Mouse (Mus musculus) lung, postnatal 25 days (tissue): ENCODE data around the gene Esrrg.

Experiments used
- DNase-seq: peaks from one replicate; pipeline ENCODE4 v3.0.0; 2022; ENCODE audit warnings: low spot score

The Esrrg gene

GRCm38 (mm10) chr1:187997584-187998338, 389.2 kb downstream of the Esrrg start:
- peak; percentile 35 for DNase-seq

DNA sequence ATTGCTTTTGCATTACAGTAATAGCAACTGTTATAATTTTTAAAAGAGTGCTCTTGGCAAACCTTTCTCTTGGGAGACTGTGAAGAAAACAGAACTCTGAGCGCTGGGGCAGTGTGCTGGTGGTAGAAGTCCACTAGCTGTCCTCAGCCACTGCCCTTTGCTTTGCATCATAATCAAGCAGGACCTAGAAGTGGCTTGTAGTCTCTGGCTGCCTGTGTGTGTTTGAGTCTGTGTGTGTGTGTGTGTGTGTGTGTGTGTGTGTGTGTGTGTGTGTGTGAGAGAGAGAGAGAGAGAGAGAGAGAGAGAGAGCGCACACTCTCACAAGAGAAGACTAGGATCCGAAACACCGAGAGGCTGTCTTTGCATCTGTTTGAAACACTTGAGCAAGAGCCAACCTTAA, 390.5 kb downstream of the Esrrg start:
- DNase-seq: no peak

GRCm38 (mm10) chr1:188000189-188000588, 391.6 kb downstream of the Esrrg start:
- DNase-seq: no peak

- no peak for DNase-seq
Measured at GRCm38 (mm10) chr1:188006820-188007491, 398.4 kb downstream of the Esrrg start.

GRCm38 (mm10) chr1:188008476-188008875, 399.9 kb downstream of the Esrrg start:
- no peak for DNase-seq

DNA sequence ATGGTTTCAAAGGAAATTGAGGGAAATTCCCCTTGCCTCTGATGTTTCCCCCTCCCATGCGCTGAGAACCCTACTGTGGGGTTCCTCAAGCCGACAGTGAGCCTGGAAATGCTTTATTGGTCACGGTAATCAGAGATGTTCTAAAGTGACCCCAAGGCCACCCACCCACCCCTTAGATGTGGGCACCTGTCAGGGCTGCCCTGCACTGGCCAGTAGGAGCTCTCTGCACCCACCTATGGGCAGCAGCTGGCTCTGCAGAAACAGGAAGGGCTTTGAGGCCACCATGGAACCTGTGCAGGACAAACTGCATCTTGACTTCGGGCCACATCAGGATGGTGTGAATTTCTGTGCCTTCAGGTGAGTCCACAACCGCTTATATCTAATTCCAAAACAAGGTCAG, 401.3 kb downstream of the Esrrg start:
- no peak for DNase-seq

GRCm38 (mm10) chr1:188010860-188011259, 402.3 kb downstream of the Esrrg start:
- DNase-seq: no peak

GRCm38 (mm10) chr1:188014411-188014810, 405.8 kb downstream of the Esrrg start:
- DNase-seq: no peak

GRCm38 (mm10) chr1:188017956-188018862, 409.6 kb downstream of the Esrrg start:
- no peak for DNase-seq

GRCm38 (mm10) chr1:188029205-188029604, 420.6 kb downstream of the Esrrg start:
- no peak for DNase-seq

GRCm38 (mm10) chr1:188030116-188030515, 421.5 kb downstream of the Esrrg start:
- DNase-seq: no peak

GRCm38 (mm10) chr1:188031276-188031675, 422.7 kb downstream of the Esrrg start:
- DNase-seq: no peak

- no peak for DNase-seq
Measured at GRCm38 (mm10) chr1:188035957-188036356, 427.4 kb downstream of the Esrrg start.

GRCm38 (mm10) chr1:188046691-188047121, 438.1 kb downstream of the Esrrg start:
- DNase-seq: no peak

- no peak for DNase-seq
Measured at GRCm38 (mm10) chr1:188047148-188047547, 438.6 kb downstream of the Esrrg start.

DNA sequence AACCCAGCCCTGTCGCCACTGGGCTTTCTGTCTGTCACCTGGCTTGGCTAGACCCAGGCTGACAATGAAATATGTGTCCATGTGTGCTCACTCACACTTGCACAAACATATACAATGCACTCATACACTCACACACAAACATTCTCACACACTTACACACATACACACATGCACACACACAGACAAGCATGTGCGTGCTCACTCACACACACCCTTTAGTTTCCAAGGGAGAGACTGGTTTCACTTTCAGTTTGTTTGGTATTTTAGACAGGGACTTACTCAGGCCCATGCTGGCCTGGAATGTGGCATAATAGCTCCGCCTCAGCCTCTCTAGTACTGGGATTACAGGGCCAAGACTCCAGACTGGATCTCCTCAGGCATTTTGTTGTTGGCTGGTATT, 447.3 kb downstream of the Esrrg start:
- peak; percentile 21 for DNase-seq

DNA sequence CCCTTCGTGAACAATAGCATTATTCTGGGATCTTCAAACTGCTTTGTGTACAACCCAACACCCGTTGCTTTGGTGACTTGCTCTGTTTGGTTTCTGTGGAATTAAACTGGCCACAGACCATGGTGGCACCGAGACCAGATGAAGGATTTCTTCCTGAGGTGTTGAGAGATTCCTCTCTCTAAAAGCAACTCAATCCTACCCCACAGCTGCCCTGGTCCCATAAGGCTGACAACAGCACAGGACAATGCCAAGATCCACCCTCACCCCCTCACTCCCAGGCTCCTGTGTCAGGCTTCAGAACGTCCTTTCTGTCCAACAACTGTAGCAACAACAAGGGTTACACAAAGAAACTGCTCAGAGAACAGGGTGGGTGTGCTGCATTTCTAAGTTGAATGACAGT, 449.3 kb downstream of the Esrrg start:
- no peak for DNase-seq

DNA sequence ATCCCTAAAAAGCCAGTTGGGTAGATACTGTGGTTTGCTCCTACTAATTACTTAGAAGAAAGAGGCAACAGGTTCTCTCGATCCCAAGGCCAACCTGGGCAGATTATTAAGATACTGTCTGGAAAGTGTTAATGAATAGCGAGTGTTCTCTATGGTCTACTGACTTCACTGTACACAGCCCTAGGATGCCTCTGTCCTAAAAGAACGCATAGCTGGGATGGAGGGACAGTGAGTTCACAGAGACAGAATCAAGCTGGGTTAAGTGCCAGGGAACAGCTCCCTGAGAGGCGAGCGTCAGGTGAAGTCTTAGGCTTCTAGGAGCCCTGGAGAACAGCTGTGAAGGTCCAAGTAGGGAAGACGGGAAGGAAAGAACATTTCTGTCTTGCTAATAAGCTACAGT, 450.4 kb downstream of the Esrrg start:
- DNase-seq: no peak

DNA sequence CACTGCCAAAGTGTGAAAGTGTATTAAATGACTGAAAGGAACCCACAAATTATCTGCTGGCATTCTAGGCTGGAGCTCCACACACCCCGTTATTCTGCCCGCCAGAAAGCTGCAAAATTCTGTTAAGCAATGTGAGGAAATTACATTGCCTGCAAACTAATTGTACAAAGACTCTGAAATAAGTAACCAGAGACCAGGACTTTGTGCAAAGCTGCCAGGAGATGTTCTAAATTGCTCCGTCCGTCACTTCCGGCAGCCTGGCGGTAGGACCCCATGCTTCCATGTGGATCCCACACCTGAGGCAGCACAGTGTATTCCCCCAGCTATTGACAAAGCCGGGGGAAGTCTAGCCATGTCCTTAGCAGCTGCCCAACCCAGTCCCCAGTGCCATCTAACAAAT, 451.9 kb downstream of the Esrrg start:
- no peak for DNase-seq

- DNase-seq: no peak
Measured at GRCm38 (mm10) chr1:188068833-188069232, 460.2 kb downstream of the Esrrg start.

DNA sequence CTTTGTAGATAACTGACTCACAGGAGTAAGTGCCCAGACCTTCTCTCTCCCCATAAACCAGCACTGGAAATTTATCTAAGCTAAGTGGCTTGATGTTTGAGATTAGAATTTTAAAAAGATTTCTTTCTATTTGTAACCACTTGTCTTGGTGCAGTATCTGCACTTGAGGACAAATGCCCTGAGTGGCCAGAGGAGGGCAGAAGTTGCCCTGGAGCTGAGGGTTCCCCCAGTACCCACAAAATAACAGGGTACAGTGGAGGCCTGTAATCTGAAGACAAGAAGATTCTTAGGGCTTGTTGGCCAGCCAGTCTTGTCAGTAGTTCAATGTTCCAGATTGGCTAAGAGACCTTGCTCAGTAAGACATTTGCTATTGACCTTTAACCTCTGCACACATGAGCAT, 461.3 kb downstream of the Esrrg start:
- DNase-seq: no peak

DNA sequence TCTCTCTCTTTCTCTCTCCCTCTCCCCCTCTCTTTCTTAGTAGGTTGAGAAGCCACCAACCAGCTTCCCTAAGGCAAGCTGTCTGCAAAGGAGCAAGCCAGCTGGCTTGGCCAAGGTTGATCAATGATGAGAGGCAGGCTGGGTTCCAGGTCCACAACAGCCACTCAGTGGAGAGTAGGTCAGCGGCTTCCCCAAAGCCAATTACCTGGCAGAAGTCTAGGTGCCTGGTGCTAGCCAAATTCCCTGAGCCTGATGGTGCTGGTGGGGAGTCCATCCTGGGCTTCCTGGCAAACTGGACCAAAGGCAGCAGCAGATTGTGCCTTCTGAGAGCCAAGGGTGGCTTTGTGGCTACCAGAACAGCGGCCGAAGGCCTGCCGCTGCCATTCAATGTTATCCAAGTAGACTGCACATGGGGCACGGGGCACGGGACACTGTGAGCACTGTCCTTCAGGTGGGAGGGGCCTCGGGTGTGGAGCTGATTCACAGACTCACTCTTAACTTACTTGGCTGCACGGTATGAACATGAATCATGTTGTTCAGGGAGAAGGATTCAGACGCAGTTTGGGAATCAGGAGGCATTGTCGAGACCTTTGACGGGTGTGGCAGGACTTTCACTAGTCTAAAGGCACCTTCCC, 469.1 kb downstream of the Esrrg start:
- no peak for DNase-seq
